Mouse (Mus musculus) lung, adult 2 months (tissue): Measurements from ENCODE around the gene Sephs1. TPM values are rescaled to one million over a fixed set of nuclear protein-coding genes. Genes with fewer than 3 reads are reported as not detected.

Source experiments
- DNase-seq: peaks from one replicate; pipeline ENCODE4 v3.0.0; 2022
- H3K4me1 ChIP-seq: fragments of 200-500 bp; 2 replicates; pipeline ENCODE4 v1.6.1; 2011; ENCODE audit warnings: low read length; ENCODE audit not compliant: control insufficient read depth, insufficient read depth
- H3K4me3 ChIP-seq: fragments of 200-500 bp; replicated peaks from 2 replicates; pipeline ENCODE3; 2011; ENCODE audit warnings: low read depth, mild to moderate bottlenecking, control low read depth, low read length; ENCODE audit errors: extremely low read depth
- CTCF ChIP-seq: fragments of 200-500 bp; IDR thresholded peaks from 2 replicates; pipeline ENCODE4 v1.5.1; 2011; ENCODE audit warnings: mild to moderate bottlenecking, low read length, control low read depth; ENCODE audit not compliant: insufficient read depth
- POLR2A ChIP-seq: fragments of 200-500 bp; IDR thresholded peaks from 2 replicates; pipeline ENCODE4 v1.6.1; 2011; ENCODE audit warnings: low read depth, mild to moderate bottlenecking, control low read depth, low read length, borderline replicate concordance; ENCODE audit errors: extremely low read depth
- WGBS: fragments of 180-500 bp; shearing (Covaris S2); methylation state at CpG from one replicate; pipeline ENCODE4 v1.1.7; 2018; 5-methylcytosine and 5-hydroxymethylcytosine counted together
- polyA plus RNA-seq: library from polyadenylated mRNA; depleted of rRNA; stranded (reverse); fragments of >200 nt; gene quantifications from 2 replicates; pipeline ENCODE4 v1.2.3, GENCODE M21; 2012

Sephs1 gene
- polyA plus RNA-seq, 1 experiment, result 19.0 TPM

DNA sequence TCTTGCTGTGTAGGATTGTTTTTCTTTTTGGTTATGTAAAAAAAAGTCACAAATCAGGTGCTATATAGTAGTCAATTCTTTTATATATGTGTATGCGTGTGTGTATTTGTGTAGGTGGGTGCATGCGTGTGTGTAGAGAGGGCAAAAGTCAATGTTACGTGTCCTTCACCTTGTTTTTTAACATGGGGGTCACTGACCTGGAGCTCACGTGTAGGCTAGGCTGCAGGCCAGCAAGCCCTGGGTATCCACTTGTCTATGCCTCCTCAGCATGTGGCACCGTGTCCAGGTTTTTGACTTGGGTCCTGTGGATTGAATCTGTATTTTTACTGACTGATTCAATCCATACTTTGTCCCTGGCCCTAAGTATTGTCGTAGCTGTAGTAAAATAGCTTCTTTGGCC, 19.3 kb downstream of the Sephs1 start:
- WGBS, result 83% methylated on average over 6 of the region's 6 CpGs
- TF ChIP-seq POLR2A, result no peak
- TF ChIP-seq CTCF, result no peak
- Histone ChIP-seq H3K4me1 (no peaks in the 10 kb centered on the region; the same call in 1 of the 2 replicates), H3K4me3 (no peak overlapping the region)
- no peak for DNase-seq

DNA sequence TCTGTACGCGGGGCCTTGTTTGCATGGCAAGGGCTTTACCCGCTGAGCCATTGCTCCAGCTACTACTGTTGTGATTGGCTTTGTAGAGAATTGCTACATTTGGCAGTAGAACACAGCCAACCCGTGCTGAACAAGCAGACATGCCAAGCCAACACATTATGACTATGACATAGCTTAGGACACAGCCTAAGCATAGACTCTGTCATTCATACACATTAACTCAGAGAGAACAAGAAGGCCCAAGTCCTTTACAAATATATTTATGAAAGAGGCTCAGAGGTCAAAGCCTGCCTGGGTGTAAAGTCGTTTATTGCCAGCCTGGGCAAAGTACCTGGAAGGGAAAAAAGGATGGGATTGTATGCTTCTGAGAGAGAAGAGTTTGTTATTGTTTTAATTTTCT, 21.0 kb downstream of the Sephs1 start:
- TF ChIP-seq POLR2A (no peak), CTCF (no peak)
- Histone ChIP-seq H3K4me3 (no peak overlapping the region), H3K4me1 (no peaks in the 10 kb centered on the region; the same call in 1 of the 2 replicates)
- WGBS, result 77% methylated on average over 5 of the region's 5 CpGs
- DNase-seq, result no peak

DNA sequence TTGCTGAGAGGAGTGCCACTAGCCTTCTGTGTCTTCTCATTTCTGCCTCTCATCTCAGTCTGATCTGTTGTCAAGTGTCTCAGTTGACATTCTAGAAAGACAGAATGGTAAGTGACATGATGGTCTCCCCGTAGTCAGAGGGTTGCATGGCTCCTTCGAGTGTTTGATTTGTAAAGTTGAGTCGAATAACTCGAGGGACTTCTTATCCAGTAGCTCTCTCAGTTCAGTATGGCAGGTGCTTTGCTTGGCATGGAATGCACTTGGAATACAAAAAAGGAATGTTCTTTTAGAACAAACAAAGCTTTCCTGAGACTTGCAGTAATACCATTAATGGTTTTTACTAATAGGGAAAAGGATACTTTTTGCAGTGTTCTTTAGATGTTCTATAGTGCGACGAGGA, 25.8 kb downstream of the Sephs1 start:
- DNase-seq, result peak; percentile 18
- TF ChIP-seq CTCF (no peak), POLR2A (no peak)
- Histone ChIP-seq H3K4me3 (no peak overlapping the region), H3K4me1 (no peaks in the 10 kb centered on the region; the same call in 1 of the 2 replicates)
- 71% methylated on average over 6 of the region's 6 CpGs for whole genome bisulfite sequencing

DNA sequence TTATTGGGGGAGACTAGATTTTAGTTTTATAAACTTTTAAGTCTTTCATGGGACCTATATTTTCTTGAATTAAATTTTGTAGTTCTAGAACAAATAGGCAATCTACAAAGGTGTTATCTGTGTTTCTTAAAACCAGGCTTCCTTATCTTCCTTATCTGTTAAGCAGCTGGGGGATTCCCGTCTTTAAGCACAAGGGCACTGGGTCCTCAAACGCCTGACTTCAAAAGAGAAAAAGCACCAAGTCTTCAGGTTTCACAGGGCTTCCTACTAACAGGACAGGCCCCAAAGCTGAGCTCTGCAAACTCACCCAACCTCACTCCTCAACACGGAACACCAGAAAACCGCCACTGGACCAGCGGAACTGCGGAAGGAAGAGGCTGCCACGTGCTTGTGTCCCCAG, 26.6 kb downstream of the Sephs1 start:
- no peak for DNase-seq
- no peaks in the 10 kb centered on the region; the same call in 1 of the 2 replicates for H3K4me1 ChIP-seq
- no peak for TF ChIP-seq POLR2A
- TF ChIP-seq CTCF, result no peak
- no peak overlapping the region for H3K4me3 ChIP-seq
- 74% methylated on average over 7 of the region's 7 CpGs for WGBS

DNA sequence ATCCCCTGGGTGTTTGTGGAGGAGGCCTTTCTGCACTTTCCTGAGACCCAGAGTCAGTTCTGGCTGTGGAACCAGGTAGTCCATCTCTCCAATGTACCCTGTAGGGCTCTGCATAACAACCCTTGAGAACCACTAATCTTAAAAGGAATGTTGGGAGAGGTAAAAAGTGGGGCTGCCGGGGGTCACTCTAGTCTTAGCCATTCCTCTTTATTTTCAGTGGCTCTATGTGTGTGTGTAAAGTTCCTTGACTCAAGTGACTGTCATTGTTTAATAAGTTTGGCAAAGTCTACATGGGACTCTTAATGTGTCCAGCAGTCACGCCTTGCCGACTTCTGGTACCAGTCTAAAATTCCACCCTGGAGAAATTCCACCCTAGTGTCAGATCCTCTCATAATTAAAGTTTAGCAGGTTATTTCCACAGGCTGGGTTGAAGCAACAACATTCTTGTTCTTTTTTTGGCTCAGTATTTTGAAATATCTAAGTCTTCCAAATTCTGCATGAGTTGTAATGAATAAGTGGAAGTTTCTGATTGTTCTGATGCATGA, 27.5 kb downstream of the Sephs1 start:
- TF ChIP-seq CTCF (no peak), POLR2A (no peak)
- Histone ChIP-seq H3K4me1 (no peaks in the 10 kb centered on the region; the same call in 1 of the 2 replicates), H3K4me3 (no peak overlapping the region)
- no peak for DNase-seq
- 65% methylated on average over 3 of the region's 3 CpGs for WGBS

DNA sequence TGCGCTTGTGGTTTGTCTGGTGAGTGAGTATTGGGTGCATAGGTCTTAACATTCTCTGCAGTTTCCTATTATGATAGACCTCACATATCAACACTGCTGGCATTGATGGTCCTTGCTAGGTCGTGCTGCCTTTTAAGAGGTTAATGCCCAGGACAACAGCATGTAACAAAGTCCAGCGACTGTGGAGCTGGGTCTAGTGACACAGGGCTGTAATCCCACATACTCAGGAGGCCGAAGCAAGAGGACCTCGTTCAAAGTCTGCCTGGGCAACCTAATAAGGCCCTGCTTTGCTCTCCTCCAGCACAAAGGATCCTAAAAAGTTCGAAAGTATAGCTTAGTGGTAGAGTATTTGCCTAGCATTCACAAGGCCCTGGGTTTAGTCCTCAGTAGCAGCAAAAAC, 28.5 kb downstream of the Sephs1 start:
- no peak overlapping the region for H3K4me3 ChIP-seq
- no peak for DNase-seq
- H3K4me1 ChIP-seq, result no peaks in the 10 kb centered on the region; the same call in 1 of the 2 replicates
- no peak for TF ChIP-seq POLR2A
- no peak for TF ChIP-seq CTCF
- WGBS, result 71% methylated on average over 6 of the region's 6 CpGs

DNA sequence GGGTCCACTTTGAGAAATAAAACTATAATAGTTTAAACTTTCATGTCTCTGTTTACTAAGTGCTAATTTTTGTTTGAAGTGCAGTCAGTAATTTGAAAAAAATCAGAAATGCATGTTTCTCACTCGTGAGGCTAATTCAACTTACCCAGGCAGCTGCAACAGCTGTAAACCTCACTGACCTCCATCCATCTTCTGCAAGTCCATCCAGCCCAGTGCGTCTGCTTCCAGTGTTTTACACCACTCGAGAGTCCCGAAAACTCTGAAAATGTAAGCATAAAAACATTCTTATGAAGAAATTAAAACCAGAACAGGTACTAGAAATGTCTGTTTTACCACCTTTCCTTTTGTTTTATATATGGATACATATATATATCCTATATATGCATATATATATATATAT, 29.2 kb downstream of the Sephs1 start:
- Histone ChIP-seq H3K4me1 (no peaks in the 10 kb centered on the region; the same call in 1 of the 2 replicates), H3K4me3 (no peak overlapping the region)
- WGBS, result 63% methylated on average over 4 of the region's 4 CpGs
- no peak for TF ChIP-seq POLR2A
- no peak for TF ChIP-seq CTCF
- DNase-seq, result no peak

DNA sequence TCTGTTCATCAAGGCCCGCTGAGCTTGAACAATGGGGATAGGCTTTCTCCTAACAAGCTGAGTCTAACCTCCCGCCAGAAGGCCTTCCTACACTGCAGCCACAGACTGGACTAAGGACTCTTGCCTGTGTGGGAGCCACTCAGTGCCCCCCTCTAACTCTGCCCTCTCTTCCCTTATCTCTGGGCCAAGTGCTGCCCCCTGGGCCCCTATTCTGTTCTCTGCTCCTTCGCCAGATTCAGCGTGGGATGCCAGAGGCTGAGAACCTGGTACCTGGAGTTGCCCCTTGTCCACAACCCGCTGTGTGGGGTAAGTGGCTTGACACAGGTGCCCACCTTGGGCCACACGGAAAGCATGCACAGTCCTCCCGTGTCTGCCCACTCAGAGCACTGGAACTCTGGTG, 32.6 kb downstream of the Sephs1 start:
- Histone ChIP-seq H3K4me3 (no peak overlapping the region), H3K4me1 (peaks cover 6% of the 10 kb centered on the region)
- TF ChIP-seq POLR2A, result no peak
- TF ChIP-seq CTCF, result no peak
- DNase-seq, result no peak
- WGBS, result 80% methylated on average over 7 of the region's 7 CpGs

DNA sequence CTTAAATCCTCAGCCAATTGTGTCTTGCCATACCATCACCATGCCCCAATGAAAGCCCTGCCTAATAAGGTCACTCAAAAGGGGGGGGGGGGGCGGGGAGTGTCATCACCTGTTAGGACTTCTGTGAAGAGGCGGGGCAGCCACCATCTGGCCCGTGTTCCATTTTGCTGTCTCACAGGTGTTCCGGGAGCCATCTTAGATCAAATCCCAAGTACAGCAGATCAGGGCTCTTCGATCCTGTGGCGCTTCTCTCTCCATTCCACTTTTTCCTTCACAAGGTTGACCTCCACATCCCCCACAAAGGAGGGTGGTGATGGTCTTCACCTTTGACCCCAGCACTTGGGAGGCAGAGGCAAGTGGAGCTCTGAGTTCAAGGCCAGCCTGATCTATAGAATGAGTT, 34.7 kb downstream of the Sephs1 start:
- TF ChIP-seq POLR2A, result no peak
- TF ChIP-seq CTCF, result no peak
- Histone ChIP-seq H3K4me1 (peaks cover 9% of the 10 kb centered on the region), H3K4me3 (no peak overlapping the region)
- no peak for DNase-seq
- 79% methylated on average over 6 of the region's 6 CpGs for WGBS

DNA sequence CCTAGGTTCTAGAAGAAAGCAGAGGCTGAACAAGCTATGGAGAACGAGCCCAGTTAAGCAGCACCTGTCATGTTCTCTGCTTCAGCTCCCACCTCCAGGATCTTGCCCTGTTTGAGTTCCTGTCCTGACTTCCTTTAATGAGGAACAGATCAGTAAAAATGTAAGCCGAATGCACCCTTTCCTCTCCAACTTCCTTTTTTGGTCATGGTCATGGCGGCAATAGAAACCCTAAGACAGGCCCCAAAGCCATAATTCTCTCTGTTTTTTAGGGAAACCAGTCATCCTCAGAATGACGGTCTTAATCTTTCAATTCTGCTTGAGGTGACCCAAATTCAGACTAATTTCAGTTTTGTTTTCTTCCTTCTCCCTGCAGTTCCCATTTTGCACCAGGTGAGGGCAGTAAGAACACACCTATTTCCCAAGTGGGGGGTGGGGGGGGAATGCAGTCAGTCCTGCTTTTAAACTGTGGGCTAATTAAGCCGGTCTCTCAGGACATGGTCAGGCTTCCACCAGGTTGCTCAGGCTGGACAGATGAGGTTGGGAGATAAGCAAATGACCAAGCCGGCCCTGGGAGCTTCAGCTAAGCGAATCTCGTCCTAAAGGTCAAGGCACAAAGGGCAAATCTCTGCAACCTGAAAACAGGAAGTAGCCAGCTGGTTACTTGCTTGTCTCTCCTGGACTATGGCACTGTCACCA, 36.1 kb downstream of the Sephs1 start:
- H3K4me3 ChIP-seq, result peak overlapping the region; percentile 60
- 6% methylated on average over 8 of the region's 8 CpGs for WGBS

More for the DNA sequence above, 36.1 kb downstream of the Sephs1 start:
- DNase-seq, result peak; percentile 74
- peaks cover 9% of the 10 kb centered on the region for H3K4me1 ChIP-seq
- TF ChIP-seq CTCF (peak; percentile 49), POLR2A (no peak)
